Mouse (Mus musculus): ENCODE results near the gene Mapk3.
A peak's percentile ranks its signal among the peaks of the same experiment; 100 is the strongest.

Mapk3 gene

DNA sequence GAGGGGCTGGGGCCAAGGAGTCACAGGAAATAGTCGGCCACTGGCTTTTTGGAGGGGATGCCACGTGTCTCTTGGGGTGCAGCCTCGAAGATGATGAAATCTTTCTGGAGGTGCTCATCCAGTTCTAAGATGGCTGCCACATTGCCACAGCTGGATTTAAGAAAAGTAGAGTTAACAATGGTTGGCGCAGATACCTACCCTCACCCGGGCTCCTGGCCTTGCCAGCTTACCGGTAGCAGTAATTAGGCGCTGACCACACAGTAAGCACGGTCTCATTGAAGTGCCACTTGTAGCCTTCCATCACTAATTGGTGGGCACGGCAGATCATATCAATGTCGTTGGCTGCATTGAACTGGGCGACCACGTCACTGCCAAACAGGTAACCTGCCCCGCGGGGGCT, 26.7 kb downstream of the Mapk3 start:
- no peak for DNase-seq

DNA sequence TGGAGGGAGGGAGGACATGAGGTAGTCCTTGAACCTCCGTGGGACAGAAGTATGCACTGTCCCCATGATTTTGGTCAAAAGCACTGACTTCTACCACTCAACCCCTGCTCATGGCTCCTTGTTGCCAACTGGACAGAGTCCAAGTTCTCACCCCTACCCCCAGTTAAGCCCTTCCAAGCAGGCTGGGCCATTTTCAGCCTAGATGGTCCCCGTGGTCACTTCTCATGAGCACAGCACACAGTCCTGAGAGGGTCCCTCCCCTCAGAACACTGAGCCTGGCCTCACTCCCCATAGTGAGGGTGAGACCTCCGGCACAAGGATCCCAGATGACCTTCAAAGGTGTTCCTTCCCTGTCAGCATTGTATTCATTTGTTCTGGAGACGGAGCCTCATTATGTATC, 29.7 kb downstream of the Mapk3 start:
- no peak for DNase-seq

DNA sequence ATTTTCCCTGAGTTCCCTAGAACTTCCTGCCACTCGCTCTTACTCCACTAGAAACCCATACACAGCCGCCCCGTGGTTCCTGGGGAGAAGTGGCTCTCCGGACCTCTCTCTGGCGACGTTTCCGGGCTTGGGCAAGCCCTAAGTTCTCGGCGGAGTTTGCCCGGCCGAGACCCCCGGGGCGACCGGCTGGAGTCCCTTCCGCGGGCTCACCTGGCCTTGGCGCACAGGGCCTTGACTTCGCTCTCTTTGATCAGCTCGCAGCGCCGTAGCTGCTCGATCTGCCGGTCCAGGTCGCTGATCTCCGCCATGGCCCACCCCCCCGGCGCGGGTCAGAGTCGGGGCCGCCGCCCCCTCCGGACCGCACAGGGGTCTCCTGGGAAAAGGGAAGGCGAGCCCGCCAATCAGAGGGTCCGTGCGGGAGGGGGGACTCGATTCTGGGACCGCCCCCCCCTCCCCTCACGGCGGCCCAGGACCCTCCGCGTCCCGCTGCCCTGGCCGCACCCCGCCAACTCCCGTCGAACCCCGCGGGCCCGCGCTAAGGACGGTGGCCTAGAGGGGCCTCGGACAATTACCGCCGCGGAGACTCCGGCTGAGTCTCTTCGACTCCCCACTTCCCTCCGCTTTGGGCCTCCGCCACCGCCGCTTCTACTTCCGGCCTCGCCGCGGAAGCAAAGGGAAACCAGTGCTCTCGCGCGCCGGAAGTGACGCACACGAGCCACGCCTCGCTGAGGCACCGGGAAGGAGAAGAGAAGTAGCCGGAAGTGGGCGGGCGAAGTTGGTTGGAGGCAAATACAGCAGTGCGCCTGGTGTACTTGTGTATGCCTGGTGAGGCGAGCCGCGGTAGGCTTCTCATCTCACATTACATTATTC, 32.7 kb downstream of the Mapk3 start, which contains the start of gene Ppp4c:
Gene Ppp4c, minus strand, starts transcription at position 646 of the 870 bp plus-strand sequence.
- peak; percentile 98 for DNase-seq

DNA sequence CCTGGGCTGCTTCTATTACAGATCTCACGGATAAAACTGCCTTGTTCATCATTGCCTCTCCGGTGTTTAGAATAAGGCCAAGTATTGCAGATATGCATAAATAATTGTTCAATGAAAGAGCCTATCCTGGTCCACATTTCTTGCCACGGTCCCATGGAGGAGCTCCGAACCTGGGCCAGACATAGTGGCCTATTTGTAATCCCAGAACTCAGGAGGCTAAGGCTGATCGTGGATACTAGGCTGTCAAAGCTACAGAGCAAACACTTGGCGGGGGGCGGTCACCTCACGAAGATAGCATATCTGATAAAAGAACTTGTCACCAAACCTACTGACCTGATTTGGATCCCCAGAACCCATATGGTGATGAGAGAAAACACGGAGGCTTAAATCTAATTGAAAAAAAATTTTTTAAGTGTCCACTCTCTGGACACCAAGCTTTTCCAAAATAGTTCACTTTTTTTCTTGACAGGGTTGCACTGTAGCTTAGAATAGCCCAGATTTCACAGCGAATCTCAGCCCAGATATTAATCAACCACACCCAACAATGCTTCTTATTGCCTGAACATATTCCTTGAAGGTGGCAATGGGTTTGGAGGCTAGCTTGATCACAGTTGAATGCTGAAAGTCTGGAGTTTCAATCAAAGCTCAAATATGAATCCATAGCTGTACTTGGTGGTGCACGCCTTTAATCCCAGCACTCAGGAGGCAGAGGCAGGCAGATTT, 33.5 kb downstream of the Mapk3 start:
- no peak for DNase-seq

DNA sequence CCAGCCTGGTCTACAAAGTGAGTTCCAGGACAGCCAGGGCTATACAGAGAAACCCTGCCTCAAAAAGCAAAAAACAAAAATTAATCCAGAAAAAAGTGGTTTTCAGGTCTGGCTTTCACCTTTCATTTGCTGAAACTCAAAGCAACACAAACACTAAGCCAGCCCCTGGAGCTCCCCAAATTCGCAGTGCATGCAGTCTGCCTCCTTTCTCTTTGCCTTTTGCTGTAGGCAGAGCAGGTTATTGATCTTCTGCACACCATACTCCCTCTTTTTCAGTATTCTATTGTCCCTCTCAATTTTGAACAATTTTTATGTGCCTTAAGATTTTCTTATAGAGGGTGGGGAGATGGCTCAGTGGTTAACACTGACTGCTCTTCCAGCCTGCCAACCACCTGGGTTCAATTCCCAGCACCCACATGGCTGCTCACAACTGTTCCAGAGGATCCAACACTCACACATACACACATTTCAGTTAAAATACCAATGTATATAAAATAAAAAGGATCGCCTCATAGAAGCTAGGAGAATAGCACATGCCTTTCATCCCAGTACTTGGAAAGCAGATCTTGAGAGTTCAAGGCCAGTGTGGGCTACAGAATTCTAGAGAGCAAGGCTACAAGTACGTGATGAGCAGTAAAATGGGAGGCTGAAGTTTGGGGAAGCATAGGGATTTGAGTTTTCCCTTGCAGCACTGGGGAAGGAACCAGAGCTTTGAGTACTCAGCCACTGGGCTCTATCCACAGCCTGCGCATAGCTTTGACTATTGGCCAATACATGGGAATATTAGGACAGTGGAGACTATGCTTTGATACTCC, 34.3 kb downstream of the Mapk3 start:
- DNase-seq, result no peak

DNA sequence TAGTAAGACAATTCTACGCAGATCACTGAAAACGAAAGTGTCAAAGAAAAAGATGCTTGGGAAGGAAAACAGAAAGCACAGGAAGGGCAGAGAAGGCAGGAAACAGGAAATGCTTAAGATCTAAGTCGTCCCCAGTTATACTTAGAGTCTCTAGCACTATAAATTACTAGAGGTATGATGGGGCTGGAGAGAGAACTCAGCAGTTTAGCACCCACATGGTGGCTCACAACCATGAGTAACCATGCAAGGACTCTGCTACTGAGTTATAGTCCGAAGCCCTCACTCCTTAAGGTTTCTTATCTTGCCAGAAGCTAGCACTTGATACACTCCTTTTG, 34.8 kb downstream of the Mapk3 start:
- DNase-seq, result no peak

DNA sequence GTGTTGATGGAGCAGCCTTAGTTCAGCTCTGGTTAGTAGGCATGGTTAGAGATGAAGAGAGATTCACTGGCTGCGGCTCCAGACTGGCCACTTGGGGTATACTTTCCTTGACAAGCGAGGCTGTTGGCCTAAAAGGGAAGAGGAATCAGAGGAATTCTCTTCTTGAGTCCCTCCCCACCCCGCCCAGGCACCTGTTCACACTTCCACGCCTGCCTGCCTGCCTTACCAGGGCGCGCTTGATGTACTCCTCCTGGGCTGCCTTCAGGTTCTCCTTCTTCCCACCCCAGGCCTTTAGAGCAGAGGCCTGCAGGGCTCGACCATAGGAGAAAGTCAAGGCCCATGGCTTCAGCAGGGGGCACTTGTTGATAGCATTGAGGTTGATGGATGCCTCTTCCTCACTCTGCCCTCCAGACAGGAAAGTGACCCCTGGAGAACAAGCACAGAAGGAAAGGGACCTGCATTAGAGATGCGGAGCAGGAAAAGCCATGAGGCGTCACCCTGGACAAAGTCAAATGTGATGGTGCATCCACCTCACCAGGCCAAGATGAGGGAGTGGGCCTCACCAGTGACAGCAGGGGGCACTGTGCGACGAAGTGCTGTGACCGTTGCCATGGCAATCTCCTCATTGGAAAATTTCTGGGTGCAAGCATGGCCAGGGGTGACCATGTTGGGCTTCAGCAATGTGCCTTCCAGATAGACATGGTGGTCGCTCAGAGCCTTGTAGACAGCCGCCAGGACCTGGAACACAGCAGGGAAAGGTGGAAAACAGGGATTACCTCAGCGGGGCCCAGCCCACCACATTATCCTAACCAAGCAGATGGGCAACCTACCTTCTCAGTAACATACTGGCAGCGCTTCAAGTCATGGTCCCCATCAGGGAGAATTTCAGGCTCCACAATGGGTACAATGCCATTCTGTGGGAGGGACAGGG, 36.3 kb downstream of the Mapk3 start:
- peak; percentile 15 for DNase-seq

DNA sequence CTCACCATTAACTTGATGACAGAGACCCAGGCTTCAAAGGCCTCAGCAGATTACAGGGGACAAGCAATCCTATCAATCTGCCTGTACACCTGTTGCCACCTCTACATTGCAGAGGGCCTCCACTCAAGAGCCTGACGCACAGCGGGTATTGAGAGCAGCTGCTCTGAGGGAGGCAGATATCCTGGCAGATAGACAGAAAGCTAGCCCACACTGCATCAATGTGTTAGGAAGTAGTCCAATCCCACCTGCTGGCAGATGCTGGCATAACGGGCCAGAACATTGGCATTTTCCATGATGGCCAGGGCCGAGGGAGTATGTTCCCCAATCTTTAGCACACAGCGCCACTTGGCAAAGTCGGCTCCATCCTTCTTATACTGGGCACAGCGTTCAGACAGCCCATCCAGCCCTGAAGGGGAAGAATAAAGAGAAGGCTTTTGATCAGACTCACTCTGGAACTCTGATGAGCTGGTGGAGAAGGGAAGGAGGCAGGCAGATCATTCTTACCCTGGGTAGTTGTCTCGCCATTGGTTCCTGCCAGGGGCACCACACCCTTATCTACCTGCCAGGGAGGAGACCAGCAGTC, 37.0 kb downstream of the Mapk3 start:
- peak; percentile 45 for DNase-seq

DNA sequence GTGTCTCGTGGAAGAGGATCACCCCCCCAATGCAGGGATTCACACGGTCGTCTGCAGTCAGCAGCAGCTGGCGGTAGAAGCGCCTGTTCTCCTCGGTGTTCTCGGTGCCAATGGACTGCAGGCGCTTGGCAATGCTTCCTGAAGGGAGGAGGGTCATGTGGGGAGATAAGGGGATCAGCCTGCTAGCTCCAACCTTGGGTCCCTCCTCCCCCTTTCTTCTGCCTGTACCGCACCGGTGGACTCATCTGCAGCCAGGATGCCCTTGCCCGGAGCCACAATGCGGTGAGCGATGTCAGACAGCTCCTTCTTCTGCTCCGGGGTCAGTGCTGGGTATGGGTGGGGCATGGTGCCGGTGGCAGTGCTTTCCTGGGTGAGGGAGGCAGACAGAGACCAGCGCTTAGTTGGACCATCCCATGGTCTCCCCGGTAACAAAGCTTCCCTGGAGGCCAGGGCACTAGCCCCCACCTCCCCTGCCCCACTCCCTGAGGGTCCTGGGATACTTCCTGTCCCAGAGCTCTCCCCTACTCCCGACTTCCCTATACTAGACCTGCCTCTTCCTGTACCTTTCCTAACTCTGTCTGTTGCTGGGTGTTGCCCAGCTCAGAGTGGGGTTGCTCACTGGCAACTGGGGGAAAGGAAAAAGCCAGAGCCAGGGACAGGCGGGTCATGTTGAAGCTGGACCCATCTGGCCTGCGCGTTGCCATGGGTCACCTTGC, 38.2 kb downstream of the Mapk3 start, which contains the start of gene Fam57b:
Gene Fam57b, plus strand, starts transcription at position 258 of the 716 bp plus-strand sequence.
- DNase-seq, result peak; percentile 39

DNA sequence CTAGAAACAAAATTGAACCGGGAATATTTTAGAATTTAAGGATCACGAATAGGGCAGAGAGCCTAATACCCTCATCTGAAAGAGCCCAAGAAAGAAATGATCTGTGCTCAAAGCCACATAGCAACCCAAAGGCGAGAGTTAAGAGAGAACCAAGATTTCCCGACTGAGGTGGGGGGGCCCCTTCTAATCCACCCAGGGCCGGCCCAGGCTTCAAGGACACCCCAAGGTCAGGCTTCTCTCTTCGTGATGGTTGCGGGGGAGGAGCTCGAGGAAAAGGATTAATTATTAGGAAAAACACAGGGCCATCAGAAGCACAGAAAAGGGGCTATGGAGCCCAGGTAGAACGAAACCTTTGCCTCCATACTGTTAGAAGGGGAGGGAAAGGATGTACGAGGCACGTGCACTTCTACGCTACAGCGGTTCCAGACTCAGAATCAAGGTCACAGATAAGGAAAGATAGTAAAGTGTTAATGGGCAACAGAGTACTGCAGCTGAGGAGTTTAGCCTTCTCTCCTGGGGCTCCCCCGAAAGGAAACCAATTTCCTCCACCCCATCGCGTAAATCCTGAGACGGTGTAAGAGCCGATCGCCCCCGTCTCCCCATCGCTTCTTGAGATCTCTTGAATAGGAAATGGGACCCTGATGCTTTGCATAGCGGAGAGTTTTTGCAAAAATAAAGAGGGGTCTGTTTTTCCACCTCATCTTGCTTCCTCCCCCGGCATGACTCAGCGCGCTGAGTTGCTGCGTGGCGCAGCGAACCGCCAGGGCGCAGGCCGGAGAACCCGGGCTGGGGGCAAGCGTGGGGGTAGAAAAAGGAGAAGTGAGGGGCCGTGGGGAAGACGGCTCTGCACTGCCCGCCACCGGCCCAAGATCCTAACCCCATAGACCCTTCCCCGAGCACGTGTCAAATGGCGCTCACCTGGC, 39.0 kb downstream of the Mapk3 start:
- DNase-seq, result peak; percentile 49

DNA sequence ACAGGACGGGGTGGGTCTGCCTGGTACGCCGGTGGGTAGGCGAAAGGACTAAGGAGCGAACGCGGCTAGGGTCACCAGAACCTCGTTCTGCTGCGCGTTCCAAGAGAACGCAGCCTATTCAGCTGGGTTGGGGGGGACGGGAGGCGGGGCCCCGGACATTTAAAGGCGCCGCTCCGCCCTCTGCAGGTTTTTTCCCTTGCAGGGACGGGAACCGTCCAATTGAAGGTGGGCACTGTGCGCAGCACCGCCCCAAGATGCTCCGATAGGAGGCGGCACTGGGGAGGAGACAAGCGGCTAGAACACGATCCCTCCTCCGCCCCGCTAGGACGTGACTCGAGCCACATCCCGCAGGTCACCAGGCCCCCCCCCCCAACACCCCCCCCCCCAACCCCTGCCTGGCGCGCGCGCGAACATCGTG, 39.7 kb downstream of the Mapk3 start:
- DNase-seq, result peak; percentile 99

DNA sequence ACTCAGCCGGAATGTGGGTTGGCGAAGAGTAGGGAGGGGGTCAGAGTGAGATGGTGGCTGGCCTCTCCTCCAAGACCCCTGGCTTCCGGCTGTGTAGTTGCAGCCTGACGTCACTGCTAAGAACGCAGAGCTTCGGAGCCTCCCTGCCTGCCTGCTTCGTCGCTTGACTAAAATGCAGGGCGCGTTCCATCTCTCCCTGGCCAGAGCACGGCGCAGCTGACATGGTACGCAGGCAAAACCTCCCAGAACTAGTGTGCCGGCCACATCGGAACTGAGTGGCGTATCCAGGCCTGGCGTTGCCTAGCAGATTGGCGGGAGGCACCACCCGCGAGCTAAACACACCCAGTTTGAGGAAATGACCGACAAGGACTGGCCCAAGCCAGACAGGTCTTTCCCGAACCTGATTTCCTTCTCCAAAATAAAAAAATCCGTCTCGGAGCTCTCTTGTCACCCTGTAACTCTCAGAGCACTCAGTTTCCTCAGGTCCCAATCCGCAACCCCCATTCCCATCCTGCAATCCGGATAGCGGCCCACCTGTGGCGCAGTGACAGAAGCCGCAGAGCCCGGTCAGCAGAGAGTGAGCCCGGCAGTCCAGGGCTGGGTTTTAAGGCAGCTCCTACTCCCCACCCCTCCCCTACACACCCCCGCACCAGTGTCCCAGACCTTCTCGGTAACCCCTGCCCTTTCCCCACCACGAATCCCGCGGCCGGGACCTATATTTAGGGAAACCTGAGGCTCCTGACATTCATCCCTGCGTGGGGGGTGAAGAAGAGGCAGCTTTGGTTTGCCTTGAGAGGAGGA, 40.3 kb downstream of the Mapk3 start:
- DNase-seq, result no peak

DNA sequence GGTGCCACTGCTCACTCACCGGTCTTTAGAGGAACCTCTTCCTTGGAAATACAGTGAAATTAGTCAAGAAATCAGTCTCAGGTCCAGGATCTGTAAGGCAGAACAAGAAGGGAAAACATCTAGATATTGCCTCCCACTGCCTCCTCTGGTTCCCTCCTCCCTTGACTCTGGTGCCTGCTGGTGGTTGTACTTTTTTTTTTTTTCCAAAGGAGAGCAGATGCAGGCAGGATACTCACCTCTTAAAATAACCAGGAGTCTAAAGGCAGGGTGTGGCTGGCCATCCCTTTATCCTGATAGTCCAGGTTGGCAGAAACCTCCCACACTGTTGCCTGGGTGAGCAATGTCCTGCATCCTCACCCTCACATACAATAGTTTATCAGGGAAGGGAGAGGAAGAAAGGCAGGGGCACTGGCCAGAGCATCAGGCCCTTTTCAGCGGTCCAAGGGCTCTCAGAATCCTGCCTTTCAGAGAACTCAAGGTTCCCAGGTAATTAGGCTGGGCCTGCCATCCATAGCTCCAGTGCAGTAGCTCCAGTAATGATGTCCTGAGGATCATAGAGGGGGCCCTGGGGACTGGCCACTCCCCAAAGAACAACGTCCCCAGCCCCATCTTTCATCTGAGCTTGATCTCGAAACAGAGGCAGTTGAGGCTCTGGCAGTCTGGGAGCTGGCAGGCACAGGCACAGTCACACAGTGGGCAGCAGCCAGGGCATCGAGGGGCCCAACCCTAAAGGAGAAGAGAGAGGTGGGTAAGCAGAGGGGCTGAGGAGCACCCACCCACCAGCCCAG, 41.1 kb downstream of the Mapk3 start:
- DNase-seq, result no peak

DNA sequence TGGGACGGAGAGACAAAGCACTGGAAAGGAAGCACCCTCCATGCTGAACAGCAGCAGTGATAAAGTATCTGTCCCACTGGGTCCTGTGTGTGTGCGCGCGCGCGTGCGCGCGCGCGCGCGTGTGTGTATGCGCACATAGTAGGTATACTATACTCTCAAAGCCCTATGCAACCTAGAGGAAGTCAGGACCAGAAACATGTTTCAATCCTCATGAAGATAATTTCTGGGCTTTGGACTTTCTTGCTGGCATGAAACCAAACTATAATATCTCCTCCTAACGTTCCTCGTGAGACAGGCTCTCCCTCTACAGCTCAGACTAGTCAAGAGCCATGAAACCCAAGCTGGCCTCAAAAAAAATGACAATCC, 41.6 kb downstream of the Mapk3 start:
- DNase-seq, result no peak

DNA sequence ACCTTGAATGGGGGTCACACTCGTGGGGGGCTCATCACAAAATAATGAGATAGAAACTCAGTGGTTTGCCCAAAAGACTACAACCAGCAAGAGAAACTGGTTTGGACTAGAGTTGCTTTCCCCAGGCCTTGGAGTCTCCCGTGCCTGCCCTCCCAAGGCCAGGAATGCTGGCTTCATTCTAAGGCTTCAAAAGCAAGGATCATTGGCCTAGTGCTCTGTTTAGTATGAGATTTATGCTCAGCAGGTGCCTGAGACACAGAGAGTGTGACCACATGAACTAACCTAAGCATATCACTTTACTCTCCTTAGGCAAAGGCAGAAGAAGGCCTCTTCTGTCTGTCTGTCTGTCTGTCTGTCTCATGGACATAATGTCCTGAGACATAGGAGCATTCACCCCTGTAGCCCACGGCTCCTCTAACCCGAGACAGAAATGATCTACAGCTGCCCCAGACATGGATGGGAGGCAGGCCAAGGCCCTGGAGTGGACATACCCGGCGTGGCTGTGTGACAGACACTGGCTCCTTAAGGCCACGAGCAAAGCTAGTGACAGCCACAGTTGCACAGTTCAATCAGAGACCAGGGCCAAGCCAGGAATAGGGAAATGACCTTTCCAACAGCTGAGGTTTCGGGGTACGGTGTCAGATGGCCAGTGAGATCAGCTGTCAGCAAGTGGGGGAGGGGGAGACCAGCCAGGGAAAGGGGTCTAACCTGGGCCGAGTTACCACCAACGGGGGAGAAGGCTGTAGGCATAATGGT, 42.9 kb downstream of the Mapk3 start:
- no peak for DNase-seq

DNA sequence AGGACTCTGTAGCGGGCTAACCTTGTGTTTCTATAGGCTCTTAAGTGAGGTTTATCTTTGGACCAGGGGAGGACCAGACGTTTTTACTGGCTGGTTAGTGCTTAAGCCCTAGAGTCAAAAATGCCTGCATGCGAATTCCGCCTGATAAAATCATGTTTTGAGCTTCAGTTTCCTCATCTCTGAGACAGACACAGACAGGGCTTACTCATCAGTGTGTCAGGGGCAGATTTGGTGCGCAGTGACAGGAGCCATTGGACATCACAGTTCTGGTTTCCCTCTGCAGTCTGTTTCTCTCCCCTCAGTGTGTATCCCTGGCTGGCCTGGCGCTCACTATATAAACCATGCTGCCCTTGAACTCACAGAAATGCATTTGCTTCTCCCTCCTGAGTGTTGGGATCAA, 43.8 kb downstream of the Mapk3 start:
- no peak for DNase-seq

DNA sequence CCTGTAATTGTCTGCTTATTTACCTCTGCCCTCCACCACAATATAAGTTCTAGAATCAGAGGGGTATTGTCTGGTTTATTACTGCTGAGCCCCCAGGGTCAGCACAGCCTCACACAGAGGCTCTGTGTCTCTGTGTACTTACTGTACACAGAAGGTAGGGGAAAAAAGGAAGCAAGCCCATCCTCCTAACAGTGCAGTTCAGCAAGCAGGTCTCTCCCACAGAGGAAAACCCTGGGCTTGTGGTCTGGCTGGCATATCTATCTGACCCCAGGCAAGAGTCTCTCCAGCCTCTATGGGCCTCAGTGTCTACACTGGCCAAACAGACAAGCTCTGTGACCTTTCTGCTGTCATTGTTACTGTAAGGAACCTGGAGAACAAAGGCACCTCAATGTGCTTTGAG, 44.4 kb downstream of the Mapk3 start:
- no peak for DNase-seq
